Mouse (Mus musculus): ENCODE data around the gene D630003M21Rik. TPM values are rescaled to one million over a fixed set of nuclear protein-coding genes. Genes with fewer than 3 reads are reported as not detected.

The D630003M21Rik gene
- total and polyA plus RNA-seq, 2 experiments from 2014 or later, result 1.1 to 5.5 TPM

DNA sequence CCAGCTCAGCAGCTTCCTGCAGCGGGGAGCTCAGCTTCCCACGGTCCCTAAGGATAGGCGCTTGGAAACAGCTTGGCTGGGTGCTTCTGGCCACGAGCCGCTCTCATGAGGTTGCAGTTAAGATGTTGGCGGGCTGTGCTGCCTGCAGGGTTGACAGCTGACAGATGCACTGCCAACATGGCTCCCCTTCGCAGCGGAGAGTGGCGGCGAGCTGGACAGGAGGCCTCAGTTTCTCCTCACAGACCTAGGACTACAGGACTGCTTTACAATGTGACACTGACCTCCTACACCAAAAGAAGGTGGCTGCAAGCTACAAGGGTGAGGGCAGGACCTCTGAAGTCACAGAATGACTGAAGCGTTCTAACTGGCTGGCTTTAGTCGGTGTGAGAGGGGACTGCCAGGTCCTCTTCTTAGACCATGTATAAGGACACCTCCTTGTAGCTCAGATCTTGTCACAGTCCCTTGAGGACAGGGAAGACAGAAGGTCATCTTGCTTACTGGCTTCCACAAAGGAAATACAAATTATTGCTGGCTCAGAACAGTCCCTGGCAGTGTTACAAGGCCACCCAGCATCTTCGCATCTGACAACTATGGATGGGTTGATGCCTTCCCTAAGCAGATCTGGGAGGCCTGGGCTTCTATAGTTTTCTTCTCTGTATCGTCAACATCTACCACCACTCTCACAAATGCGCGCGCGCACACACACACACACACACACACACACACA is 13.3 kb upstream of the D630003M21Rik start:
- no peak for ATAC-seq (ENCODE audit: low FRiP score)
- H3K27me3 ChIP-seq (ENCODE audit: insufficient read depth, low read length), result no peaks in the 10 kb centered on the region
- H3K36me3 ChIP-seq (ENCODE audit: insufficient read depth, low read length), result no peaks in the 10 kb centered on the region
- no peak overlapping the region for H3K4me2 ChIP-seq (ENCODE audit: low read depth, low read length, poor library complexity, severe bottlenecking)
- no peaks in the 10 kb centered on the region for H3K9me3 ChIP-seq (ENCODE audit: low read length)
- no peaks in the 10 kb centered on the region for H3K4me1 ChIP-seq (ENCODE audit: insufficient read depth, low read length)
- WGBS, result 87% methylated on average over 18 of the region's 18 CpGs
- no peak for TF ChIP-seq CTCF (IDR thresholded peaks at IDR 0.05)
- H3K4me3 ChIP-seq (ENCODE audit: low read depth, low read length), result no peak overlapping the region
- H3K9ac ChIP-seq (replicated peaks; ENCODE audit: low read length, poor library complexity, severe bottlenecking), result no peak overlapping the region
- no peak overlapping the region for H3K27ac ChIP-seq (ENCODE audit: low read depth, low read length)
- DNase-seq (ENCODE audit: low spot score), result peak; percentile 61

- Histone ChIP-seq H3K9ac (replicated peaks; ENCODE audit: low read length, poor library complexity, severe bottlenecking) (no peak overlapping the region), H3K36me3 (ENCODE audit: insufficient read depth, low read length) (no peaks in the 10 kb centered on the region), H3K4me1 (ENCODE audit: insufficient read depth, low read length) (no peaks in the 10 kb centered on the region), H3K4me3 (ENCODE audit: low read depth, low read length) (no peak overlapping the region), H3K27me3 (ENCODE audit: insufficient read depth, low read length) (no peaks in the 10 kb centered on the region), H3K9me3 (ENCODE audit: low read length) (no peaks in the 10 kb centered on the region), H3K27ac (ENCODE audit: low read depth, low read length) (no peak overlapping the region), H3K4me2 (ENCODE audit: low read depth, low read length, poor library complexity, severe bottlenecking) (no peak overlapping the region)
- TF ChIP-seq CTCF (IDR thresholded peaks at IDR 0.05), result no peak
- WGBS, result 44% methylated on average over 5 of the region's 5 CpGs
- ATAC-seq (ENCODE audit: low FRiP score) (no peak), DNase-seq (ENCODE audit: low spot score) (no peak)
Observed at GRCm38 (mm10) chr2:158241126-158241738, 12.2 kb upstream of the D630003M21Rik start.

DNA sequence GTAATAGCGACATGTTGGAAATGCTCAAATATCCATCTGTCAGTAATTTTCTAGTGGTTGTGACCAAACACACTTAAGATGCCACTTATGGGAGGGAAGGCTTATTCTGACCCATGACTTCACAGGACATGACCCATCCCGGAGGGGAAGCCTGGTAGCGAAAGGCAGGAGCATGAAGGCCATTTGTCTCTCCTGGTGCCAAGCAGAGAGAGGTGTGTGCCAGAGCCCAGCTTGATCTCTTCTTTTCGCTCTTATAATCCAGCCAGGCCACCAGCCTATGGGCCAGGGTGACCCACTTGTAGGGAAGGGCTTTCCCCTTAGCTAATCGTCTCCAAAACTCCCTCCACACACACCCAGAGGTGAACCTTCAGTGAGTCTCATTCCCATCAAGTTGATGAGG is 9.1 kb upstream of the D630003M21Rik start:
- WGBS, result 89% methylated on average over 5 of the region's 5 CpGs
- Histone ChIP-seq H3K9ac (replicated peaks; ENCODE audit: low read length, poor library complexity, severe bottlenecking) (no peak overlapping the region), H3K9me3 (ENCODE audit: low read length) (no peaks in the 10 kb centered on the region), H3K27ac (ENCODE audit: low read depth, low read length) (no peak overlapping the region), H3K27me3 (ENCODE audit: insufficient read depth, low read length) (no peaks in the 10 kb centered on the region), H3K4me1 (ENCODE audit: insufficient read depth, low read length) (no peaks in the 10 kb centered on the region), H3K36me3 (ENCODE audit: insufficient read depth, low read length) (no peaks in the 10 kb centered on the region), H3K4me3 (ENCODE audit: low read depth, low read length) (no peak overlapping the region), H3K4me2 (ENCODE audit: low read depth, low read length, poor library complexity, severe bottlenecking) (no peak overlapping the region)
- TF ChIP-seq CTCF (IDR thresholded peaks at IDR 0.05), result no peak
- ATAC-seq (ENCODE audit: low FRiP score), result no peak
- DNase-seq (ENCODE audit: low spot score), result no peak

GRCm38 (mm10) chr2:158236698-158237097 is 7.7 kb upstream of the D630003M21Rik start:
- Histone ChIP-seq H3K27me3 (ENCODE audit: insufficient read depth, low read length) (no peaks in the 10 kb centered on the region), H3K27ac (ENCODE audit: low read depth, low read length) (no peak overlapping the region), H3K36me3 (ENCODE audit: insufficient read depth, low read length) (no peaks in the 10 kb centered on the region), H3K4me1 (ENCODE audit: insufficient read depth, low read length) (no peaks in the 10 kb centered on the region), H3K9me3 (ENCODE audit: low read length) (no peaks in the 10 kb centered on the region), H3K4me2 (ENCODE audit: low read depth, low read length, poor library complexity, severe bottlenecking) (no peak overlapping the region), H3K9ac (replicated peaks; ENCODE audit: low read length, poor library complexity, severe bottlenecking) (no peak overlapping the region), H3K4me3 (ENCODE audit: low read depth, low read length) (no peak overlapping the region)
- DNase-seq (ENCODE audit: low spot score) (no peak), ATAC-seq (ENCODE audit: low FRiP score) (no peak)
- no peak for TF ChIP-seq CTCF (IDR thresholded peaks at IDR 0.05)

GRCm38 (mm10) chr2:158233106-158233505 is 4.1 kb upstream of the D630003M21Rik start:
- 82% methylated on average over 3 of the region's 3 CpGs for WGBS
- Histone ChIP-seq H3K27ac (ENCODE audit: low read depth, low read length) (no peak overlapping the region), H3K9me3 (ENCODE audit: low read length) (no peaks in the 10 kb centered on the region), H3K4me3 (ENCODE audit: low read depth, low read length) (no peak overlapping the region), H3K27me3 (ENCODE audit: insufficient read depth, low read length) (no peaks in the 10 kb centered on the region), H3K9ac (replicated peaks; ENCODE audit: low read length, poor library complexity, severe bottlenecking) (no peak overlapping the region), H3K4me2 (ENCODE audit: low read depth, low read length, poor library complexity, severe bottlenecking) (no peak overlapping the region), H3K36me3 (ENCODE audit: insufficient read depth, low read length) (no peaks in the 10 kb centered on the region), H3K4me1 (ENCODE audit: insufficient read depth, low read length) (peaks cover 7% of the 10 kb centered on the region; the same call in 1 of the 2 replicates)
- TF ChIP-seq CTCF (IDR thresholded peaks at IDR 0.05), result no peak
- no peak for DNase-seq (ENCODE audit: low spot score)
- ATAC-seq (ENCODE audit: low FRiP score), result no peak

- Histone ChIP-seq H3K36me3 (ENCODE audit: insufficient read depth, low read length) (no peaks in the 10 kb centered on the region), H3K9ac (replicated peaks; ENCODE audit: low read length, poor library complexity, severe bottlenecking) (no peak overlapping the region), H3K4me1 (ENCODE audit: insufficient read depth, low read length) (peaks cover 7% of the 10 kb centered on the region; the same call in 1 of the 2 replicates), H3K4me3 (ENCODE audit: low read depth, low read length) (no peak overlapping the region), H3K9me3 (ENCODE audit: low read length) (no peaks in the 10 kb centered on the region), H3K4me2 (ENCODE audit: low read depth, low read length, poor library complexity, severe bottlenecking) (no peak overlapping the region), H3K27ac (ENCODE audit: low read depth, low read length) (no peak overlapping the region), H3K27me3 (ENCODE audit: insufficient read depth, low read length) (no peaks in the 10 kb centered on the region)
- ATAC-seq (ENCODE audit: low FRiP score), result no peak
- TF ChIP-seq CTCF (IDR thresholded peaks at IDR 0.05), result no peak
- DNase-seq (ENCODE audit: low spot score), result no peak
- WGBS, result 55% methylated on average over 3 of the region's 3 CpGs
Observed at GRCm38 (mm10) chr2:158232414-158232813, 3.4 kb upstream of the D630003M21Rik start.

Data from midbrain, postnatal 0 days (tissue).